Mouse (Mus musculus) erythroblast, embryonic 14.5 days (primary cell): ENCODE data around the gene Rad50.

Source experiments
- GATA1 ChIP-seq: IDR thresholded peaks from 2 replicates; pipeline ENCODE4 v1.6.1; 2012; ENCODE audit warnings: low read length, inconsistent platforms, mixed read lengths
- TAL1 ChIP-seq: IDR thresholded peaks from 3 replicates; pipeline ENCODE4 v1.6.1; 2012; ENCODE audit warnings: low read length, inconsistent platforms, mixed read lengths

- TF ChIP-seq TAL1 (no peak), GATA1 (no peak)
These were observed 88.4 kb downstream of the Rad50 start, which contains the start of gene Il4 for GRCm38 (mm10) chr11:53618619-53619198.
